Mouse (Mus musculus) Muller cell, postnatal 12 days (primary cell): Measurements from ENCODE around the gene Ankrd13a.
A peak's percentile ranks its signal among the peaks of the same experiment; 100 is the strongest.

Source experiments
- DNase-seq: peaks from one replicate; pipeline ENCODE4 v3.0.0-alpha.2; 2015; ENCODE audit errors: inconsistent ontology term

The Ankrd13a gene

DNA sequence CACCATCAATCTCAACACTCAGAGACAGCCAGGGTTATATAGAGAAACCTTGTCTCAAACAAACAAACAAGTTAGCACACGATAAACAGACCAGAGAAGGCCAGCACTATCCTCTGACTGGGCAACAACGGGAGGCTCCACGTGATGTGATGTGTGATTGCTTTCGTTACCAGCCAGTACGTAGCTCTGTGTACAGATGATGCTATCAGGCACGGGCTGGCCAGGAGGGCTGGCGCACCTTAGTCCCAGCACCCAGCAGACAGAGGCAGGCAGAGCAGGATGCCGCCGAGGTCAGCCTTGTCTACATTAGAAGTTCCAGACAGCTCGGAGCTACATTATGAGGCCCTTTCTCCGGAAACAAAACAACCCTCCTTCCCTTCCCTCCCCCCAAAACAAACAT is 25.4 kb downstream of the Ankrd13a start:
- no peak for DNase-seq

DNA sequence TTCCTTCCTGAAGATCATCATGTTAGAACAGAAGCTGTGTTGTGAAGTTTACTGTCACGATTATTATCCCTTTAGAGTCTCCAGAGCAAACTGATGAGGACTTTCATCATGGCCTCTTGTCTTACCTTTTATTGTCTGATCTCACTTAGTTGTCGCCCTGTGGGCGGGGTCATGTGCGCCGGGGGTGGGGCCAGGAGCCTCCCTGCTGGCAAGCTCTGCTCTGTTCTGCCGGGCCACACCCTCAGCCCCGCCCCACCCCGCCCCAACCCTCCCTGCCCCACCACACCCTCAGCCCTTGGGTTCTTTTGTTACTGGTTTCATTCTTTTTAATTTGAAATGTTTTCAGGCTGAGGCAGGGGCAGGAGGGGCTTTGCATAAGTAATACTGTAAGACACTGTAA is 26.6 kb downstream of the Ankrd13a start:
- DNase-seq, result no peak

DNA sequence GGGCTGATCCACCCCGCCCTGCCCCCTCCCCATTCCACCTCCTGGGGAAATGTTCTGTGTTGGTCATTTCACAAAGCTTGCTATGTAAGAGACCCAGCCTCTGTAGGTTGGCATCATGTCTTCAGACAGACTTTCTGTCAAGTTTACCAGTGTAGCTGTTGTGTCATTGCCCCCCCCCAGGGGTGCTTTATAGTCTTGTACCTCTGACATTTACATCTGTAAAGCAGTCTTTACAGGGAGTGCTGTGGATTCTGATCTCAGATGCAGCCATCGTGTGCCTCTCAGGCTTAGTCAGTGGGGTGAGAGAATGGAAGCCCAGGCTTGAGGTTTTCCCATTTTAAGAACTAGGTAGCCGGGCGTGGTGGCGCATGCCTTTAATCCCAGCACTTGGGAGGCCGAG is 27.4 kb downstream of the Ankrd13a start:
- no peak for DNase-seq

DNA sequence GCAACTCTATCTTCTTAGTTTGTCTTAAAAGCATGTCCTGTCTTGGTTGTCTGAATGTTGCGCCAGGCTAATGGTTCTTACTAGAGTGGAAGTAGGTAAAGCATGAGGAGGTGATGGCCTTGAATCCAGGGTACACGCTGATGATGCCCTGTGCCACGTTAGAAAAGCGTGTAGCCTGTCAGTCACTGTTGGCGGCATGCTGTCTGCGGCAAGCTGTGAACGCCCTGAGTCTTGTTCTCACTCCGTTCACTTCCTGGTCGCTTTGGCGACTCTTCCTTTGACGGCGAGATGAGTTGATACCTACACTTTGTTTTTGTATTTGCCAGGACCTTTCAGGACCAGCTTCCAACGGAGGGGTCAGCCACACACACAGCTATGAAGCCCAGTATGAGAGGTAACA is 28.8 kb downstream of the Ankrd13a start:
- no peak for DNase-seq

DNA sequence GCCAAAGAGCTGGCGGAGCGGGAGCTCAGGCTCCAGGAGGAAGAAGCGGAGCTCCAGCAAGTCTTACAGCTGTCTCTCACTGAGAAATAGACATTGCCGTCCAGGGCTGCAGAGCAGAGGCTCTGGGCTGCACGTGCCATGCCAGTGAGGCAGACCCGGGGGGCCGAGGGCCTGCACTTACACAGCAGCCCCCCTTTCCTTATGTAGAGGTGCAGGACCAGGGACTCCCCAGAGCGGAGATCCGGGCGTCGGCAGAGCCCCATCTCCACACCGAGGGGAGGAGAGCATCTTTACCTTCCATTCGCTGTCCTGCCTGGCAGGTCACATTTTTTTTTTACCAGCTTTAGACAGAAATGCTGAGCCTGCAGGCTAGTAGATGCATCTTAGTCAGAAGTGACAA is 29.9 kb downstream of the Ankrd13a start:
- no peak for DNase-seq

DNA sequence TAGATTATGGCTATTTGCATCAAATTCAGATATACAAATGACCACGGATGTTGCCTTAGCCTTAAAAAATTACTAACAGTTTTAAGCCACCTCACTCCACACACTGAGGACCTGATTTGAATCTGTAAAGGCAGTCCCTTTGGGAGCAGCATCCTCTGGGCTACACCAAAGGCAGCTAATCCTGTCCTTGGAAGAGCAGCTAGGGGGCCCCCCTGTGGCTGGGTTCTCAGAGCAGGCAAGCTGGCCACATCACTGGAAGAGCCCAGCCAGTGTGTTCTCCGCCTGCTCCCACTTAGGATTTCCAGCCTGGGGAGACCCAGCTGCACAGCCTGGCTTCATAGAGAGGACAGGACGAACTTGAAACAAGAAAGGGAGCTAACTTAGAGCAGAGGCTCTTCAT is 30.5 kb downstream of the Ankrd13a start:
- DNase-seq, result peak; percentile 46

DNA sequence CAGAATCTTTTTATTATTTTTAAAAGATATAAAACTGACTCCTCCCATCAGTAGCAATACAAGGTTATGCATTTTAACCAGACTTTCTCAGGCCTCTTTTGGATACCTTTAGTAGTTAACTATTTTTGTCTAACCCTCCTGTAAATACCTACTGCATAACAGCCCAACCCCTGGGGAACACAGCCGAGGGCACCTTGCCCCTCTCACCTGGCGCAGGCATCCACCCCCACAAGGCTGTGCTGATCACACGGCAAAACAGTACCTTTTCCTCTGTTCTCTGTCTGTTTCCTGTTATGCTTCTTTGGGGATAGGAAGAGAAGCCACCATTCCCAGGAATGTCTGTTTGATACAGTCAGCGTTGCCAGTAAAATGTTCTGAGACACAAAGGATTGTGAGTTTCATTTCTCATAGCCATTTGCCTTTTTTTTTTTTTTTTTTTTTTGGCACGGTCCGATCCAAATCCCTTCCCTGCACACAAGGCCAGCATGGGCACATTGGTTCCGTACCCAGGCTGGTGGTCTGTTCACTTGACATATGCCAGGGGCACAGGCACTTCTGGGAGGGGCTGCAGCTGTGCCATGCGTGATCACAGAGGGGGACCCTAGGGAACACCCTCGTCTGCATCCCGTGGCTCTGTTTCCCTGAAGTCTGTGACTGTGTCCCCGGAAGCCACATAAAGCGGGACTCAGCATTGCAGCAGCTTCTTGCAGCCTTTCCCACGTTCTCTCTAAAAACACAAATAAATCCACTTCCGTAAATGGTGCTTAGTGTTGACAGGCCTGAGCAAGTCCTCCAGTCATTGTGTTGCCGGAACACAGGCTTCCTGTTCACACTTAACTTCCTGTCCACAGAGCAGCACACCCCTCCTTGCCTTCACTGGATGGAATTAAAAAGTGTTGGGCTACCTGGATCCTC is 31.2 kb downstream of the Ankrd13a start:
- no peak for DNase-seq

DNA sequence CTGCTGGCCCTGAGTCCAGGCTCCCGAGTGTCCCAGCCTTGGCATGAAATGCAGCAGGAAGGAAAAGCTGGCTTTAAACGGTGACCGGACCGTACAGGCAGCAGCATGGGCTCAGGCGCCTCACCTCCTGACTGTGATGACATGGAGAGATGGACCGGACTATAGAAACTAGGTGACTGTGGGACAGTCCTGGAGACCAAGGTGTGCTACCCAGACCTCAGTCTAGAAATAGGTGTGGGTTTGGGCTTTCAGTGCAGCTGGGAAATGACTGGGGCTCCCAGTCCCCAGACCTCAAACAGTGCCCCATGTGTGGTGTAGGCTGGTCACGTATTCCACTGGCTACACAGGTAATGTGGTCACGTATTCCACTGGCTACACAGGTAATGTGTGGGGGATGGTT is 32.2 kb downstream of the Ankrd13a start:
- DNase-seq, result no peak

DNA sequence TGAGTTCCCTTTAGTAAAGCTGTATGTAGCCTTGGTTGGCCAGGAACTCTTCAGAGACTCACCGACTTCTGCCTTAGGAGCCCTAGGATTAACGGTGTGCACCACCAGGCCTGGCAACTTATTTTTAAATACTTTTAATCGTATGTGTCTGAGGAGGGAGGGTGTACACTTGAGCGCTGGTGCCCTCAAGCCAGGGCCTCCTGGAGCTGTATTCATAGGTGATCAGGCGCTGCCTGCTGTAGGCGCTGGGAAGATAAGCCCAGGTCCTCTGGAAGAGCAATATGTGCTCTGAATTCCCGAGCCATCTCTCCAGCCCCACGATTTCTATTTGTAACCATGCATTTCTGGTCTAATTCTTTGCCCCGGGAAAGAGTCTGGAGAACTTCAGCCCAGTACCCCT is 32.6 kb downstream of the Ankrd13a start:
- DNase-seq, result no peak

DNA sequence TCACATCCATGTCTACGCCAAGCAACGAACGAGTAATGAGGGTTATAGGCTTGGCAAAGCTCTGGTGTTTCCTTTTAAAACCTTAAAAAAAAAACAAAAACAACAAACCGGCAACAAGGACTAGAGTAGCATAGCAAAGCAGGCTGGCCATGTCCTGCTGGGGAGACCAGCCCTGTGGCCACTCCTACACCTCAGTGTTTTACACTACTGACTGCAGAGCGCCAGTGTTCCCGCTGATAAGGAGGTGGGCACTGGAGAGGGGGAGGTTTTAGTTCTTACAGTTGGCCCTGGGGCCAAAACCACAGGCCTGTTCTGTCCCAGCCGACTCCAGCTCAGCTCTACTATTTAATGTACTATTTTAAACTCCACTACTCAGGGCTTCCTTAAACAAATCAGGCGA is 33.0 kb downstream of the Ankrd13a start:
- no peak for DNase-seq

DNA sequence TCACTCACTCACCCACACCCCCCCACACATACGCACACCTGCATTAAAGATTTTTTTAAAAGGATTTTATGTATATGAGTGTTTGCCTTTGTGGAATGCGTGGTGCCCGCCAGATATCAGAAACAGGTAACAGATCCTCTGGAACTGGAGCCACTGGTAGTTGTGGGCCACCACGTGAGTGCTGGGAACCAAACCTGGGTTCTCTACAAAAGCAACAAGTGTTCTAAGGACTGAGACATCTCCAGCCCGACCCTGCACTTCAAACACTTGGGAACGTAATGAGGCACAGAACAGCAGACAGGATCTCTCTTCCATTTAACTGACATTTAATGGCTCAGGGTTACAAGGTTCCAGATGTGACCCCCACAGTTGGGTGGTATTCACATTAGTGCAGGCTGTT is 33.4 kb downstream of the Ankrd13a start:
- no peak for DNase-seq

DNA sequence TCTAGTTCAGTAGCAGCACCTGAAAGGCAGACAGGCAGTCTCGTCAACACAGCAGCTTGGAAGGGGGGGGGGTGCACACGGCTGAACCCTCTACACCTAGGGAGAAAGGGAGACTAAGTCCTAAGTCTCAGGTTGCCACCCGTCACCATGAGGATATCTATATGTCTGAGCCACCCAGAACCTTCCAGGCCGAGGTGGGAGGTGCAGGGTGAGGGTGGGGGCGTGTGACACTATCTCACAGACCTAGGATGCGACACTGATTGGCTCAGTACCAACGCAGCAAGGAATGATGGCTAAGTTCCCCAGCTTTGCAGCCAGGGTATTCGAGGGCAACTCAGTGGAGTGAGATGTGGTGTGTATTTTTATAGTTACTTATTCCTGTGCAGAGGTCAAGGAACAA is 33.9 kb downstream of the Ankrd13a start:
- no peak for DNase-seq

DNA sequence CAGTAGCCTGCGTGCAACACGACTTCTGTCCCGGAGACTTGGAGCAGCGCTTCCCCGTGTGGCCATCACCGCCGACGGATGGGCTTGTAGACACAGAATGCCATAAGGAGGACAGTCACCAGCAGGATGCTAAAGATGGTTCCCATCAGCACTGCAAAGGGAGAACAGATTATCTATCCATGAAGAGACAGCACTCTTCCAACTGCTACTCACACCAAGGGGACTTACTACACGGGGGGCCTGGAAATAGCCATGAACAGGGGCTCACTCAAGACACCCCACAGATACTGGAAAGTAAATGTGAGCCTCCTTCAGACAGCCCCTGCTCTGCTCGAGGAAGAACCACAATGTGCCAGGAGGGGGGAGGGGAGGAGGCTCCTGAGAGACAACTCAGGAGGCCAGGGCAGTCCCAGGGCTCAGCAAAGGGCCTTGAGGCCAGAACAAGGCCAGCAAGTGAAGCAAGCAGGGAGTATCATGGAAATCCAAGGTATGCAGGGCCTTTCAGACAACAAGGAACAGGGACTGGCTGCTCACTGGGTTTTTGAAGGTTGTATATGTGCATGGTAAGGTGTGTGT is 34.8 kb downstream of the Ankrd13a start:
- DNase-seq, result no peak

DNA sequence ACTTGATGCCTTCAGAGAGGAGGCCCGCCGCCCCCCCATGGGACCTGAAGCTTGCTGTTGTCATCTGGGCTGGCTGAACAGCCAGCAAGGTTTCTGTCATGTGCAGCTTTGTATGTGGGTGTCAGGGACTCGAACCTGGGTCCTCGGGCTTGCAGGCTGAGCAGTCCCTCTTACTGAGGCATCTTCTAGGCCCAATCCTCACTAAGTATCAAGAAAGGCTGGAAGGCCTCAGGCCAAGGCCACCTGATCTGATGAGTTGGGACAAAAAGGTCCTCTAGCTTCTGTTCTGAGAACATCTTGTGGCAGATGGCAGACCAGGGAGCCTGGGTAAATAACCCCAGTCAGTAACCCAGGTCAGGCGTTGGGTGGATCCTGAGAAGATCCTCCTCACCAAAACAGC is 35.3 kb downstream of the Ankrd13a start:
- no peak for DNase-seq

DNA sequence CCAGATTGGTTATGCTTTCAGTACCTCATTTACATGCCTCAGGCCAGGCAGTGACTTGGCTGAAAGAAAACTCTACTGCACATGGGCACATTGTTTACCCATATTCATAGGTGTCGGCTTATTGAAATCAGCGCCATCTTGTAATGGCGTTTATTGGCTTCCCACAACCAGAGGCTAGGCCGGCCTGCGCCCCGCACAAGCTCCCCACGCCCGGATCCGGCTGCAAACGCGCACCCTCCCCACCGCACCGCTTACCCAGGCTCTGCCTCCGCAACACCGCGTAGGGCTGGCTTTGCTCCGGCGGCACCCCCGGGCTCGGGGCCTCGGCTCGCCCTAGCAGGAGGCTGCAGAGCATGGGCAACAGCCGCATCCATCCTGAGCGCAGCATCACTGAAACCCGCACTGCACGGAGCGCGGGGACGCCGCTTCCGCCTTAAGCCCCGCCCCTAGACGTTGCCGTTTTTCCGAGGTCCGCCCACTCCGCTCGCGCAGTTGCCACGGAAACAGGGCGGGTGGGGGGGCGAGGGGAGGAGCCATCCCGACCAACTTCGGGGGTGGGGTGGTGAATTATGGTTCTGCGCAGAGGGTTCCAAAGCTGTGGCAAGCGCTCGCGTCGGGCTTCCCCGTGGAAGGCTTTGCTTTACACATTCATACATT is 39.2 kb downstream of the Ankrd13a start:
- DNase-seq, result peak; percentile 90

DNA sequence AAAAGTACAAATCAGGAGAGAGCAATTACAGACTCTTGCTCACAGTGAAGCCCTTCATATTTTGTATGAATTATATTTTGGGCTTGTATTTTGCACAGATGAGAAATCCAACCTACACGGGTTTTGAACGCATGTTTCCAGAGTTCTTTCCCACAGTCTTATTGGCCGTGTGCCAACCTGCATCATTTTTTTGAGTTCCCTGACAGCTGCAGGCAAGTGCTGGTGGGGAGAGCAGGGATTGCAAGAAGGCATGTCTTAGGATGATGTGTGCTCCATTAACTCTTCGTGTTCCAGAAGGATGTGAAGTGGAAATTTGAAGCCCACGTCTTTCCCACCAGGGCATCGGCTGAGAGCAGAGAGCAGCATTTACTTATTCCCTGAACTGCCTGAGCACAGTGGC is 42.1 kb downstream of the Ankrd13a start:
- no peak for DNase-seq

DNA sequence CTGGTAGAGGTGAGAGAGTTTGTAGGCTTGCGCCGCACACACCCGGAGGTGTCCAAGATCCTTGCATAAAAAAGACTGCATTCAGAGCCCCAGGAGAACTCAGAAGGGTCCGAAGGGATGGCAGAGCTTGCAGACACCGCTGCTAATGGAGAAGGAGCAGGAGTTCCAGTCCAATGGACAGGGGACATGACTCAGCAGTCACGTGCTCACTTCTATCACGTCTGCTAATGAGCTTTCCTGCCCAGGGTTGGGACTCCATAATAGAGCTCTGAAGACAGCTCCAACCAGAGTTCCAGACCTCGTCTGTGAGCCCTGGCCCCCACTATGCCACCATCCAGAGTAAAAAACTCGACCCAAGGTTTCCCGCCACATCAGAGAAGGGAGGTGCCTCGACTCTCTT is 43.6 kb downstream of the Ankrd13a start:
- no peak for DNase-seq

DNA sequence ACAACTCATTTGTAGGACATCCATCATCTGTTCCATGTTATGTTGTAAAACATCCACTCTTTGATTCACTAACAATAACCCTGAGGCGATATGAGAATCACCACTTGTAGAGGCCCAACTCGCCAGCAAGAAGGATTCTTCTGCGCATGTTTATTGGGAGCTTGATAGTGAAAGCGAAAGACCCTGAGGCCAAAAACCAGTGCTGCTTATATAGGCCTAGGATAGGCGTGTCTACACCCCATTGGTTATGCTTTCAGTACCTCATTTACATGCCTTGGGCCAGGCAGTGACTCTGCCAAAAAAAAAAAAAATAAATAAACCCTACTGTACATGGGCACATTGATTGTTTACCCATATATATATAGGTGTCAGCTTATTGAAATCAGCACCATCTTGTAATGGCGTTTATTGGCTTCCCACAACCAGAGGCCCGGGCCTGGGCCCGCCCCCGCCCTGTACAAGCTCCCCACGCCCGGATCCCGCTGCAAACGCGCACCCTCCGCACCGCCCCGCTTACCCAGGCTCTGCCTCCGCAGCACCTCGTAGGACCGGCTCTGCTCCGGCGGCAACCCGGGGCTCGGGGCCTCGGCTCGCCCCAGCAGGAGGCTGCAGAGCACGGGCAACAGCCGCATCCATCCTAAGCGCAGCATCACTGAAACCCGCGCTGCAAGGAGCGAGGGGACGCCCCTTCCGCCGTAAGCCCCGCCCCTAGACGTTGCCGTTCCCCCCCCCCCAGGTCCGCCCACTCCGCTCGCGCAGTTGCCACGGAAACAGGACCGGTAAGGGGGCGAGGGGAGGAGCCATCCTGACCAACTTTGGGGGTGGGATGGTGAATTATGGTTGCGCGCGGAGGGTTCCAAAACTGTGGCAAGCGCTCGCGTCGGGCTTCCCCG is 48.6 kb downstream of the Ankrd13a start, which contains the start of gene 1500011B03Rik:
Gene 1500011B03Rik, minus strand, starts transcription at position 673 of the 893 bp plus-strand sequence.
- DNase-seq, result peak; percentile 90

DNA sequence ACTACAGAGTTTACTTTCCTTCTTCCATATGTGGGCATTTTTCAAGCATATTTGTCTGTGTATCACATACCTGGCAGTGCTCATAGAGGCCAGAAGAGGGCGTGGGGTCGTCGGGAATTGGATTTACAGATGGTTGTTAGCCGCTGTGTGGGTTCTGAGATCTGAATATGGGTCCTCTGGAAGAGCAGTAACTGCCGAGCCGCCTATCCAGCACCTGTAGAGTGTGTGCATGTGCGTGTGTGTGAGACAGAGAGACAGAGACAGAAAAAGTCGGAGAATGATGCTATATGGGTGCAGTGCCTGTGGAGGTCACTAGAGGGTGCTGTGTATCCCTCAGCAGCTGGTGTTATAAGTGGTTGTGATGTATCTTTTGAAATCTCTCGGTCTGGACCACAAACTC is 49.7 kb downstream of the Ankrd13a start:
- DNase-seq, result peak; percentile 56

DNA sequence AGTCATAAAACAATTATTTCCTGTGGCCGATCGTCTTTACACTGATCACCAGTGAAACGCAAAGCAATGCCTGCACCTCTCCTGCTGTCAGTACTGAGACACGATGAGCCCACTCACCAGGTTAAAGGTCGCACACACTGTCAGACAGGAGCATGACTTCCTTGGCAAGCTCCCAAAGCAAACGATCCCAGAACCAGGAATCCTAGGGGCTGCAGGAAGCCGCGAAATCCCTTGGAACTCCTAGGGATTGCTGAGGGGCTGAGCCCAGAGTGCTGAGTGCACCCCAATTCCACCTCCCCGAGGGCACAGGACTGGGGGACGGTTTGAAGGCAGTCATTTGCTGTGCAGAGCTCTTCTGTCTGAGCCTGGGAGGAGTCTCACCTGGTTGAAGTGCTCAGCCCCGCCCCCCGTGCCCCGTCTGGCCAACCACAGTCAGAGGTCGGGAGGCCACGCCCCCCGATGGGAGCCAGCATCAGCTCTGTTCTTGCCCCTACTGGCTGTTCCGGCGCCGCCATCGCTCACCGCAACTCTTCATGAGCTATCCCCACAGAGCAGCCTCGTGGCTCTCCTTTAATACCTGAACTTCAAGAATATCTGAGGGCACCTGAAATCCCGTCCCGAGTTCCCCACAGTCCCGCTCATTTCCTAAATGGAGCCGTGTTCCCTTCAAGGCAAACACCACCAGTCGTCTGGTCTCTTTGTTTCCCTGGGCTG is 51.7 kb downstream of the Ankrd13a start:
- DNase-seq, result peak; percentile 93

DNA sequence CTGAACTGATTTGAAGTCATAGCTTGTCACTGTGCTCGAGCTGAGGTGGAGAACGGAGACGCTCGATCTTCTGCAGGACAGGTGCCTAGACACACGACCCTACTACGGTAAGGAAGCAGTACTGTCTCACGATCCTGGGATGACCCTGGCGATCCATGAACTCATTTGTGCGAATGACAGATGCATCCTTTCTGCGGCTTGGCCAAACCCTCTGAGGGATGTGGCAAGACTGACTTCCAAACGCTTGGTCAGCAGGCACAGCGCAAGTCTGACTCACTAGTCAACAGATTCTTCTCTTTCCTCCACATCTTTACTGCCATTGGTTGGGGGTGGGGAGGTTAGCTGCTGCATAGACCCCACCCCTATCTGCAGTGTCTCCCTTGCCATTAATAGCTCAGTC is 53.0 kb downstream of the Ankrd13a start:
- no peak for DNase-seq
